Mouse (Mus musculus) erythroblast, adult 5-6 weeks (primary cell): ENCODE data around the gene Klhdc8b. TPM values are rescaled to one million over a fixed set of nuclear protein-coding genes. Genes with fewer than 3 reads are reported as not detected.

Source experiments
- ATAC-seq: replicated peaks from 2 replicates; pipeline ENCODE4 v1.8.0; 2016; ENCODE audit warnings: moderate number of reproducible peaks, mild to moderate bottlenecking, moderate TSS enrichment, inconsistent platforms; ENCODE audit not compliant: poor library complexity, low FRiP score, severe bottlenecking
- total RNA-seq, 2 experiments: library from RNA; stranded (forward) in 1 of 2; stranded (reverse) in 1 of 2; fragments of 150-400 nt in 1 of 2; fragments of 200-764, 138-1000 nt in 1 of 2; gene quantifications; 2 replicates each; pipeline versions ENCODE4 v1.2.3 to v1.2.4; 2015 to 2017; ENCODE audit warnings: low replicate concordance in 2 of 2

The Klhdc8b gene
- total RNA-seq, 2 experiments from 2014 or later = 0.77 to 4.3 TPM

DNA sequence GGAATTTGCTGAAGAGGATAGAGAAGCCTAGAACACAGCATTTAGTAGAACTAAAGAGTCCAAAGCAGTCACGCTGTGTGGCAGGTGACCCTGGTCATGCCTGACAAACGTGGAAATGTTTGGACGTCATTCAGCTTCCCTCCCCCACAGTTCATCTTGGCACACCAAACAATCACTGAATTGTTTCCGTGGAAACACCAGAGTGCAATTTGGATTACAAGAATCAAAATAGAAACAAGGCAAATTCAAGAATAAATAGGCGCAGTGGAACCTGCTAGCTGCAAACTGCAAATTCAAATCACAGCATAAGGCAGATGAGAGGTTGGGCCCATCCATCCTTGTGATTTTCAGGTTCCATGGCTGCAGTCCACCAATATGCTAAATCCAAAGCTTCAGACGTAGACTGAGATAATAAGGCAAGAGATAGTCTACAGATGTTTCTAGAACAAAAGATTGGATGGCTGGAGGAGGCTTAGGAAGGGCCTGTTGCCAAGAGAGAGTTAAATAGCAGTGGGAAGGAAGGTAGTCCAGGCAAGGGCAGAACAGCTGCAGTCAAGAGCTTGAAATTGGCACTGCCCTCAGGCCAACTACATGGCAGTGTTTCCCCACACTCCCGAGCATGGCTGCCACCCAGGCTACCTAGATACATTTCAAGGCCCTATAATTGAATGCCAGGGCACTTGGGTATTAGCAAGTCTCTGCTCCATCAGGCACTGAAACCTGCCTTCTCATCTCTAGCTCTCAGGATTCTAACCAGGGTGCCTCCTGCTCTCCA, 60.0 kb downstream of the Klhdc8b start:
- ATAC-seq = no peak

GRCm38 (mm10) chr9:108398324-108398723, 63.1 kb downstream of the Klhdc8b start:
- no peak for ATAC-seq

Other genes with a start within 250 kb of the Klhdc8b start
- gene Dag1, start 197.6 kb downstream of the Klhdc8b start, total RNA-seq (2015; ENCODE audit: low replicate concordance) = 1.7 and 6.7 TPM in 2 replicates
- gene Dag1, start 197.6 kb downstream of the Klhdc8b start, total RNA-seq (2017; ENCODE audit: low replicate concordance) = 1.7 TPM in 2 replicates
- gene Nicn1, start 171.2 kb downstream of the Klhdc8b start, total RNA-seq (2015; ENCODE audit: low replicate concordance) = 0.58 TPM in 1 of 2 replicates, not detected in the other
- gene Nicn1, start 171.2 kb downstream of the Klhdc8b start, total RNA-seq (2017; ENCODE audit: low replicate concordance) = 1.0 TPM in 1 of 2 replicates, not detected in the other
- gene Amt, start 164.7 kb downstream of the Klhdc8b start, total RNA-seq (2015; ENCODE audit: low replicate concordance) = not detected in 2 replicates
- 0.51 TPM in 1 of 2 replicates, not detected in the other for gene Amt, start 164.7 kb downstream of the Klhdc8b start, total RNA-seq (2017; ENCODE audit: low replicate concordance)
- 149 and 157 TPM in 2 replicates for gene Rhoa, start 155.5 kb downstream of the Klhdc8b start, total RNA-seq (2015; ENCODE audit: low replicate concordance)
- gene Rhoa, start 155.5 kb downstream of the Klhdc8b start, total RNA-seq (2017; ENCODE audit: low replicate concordance) = 238 and 268 TPM in 2 replicates
- 6.1 and 9.2 TPM in 2 replicates for gene Tcta, start 155.4 kb downstream of the Klhdc8b start, total RNA-seq (2015; ENCODE audit: low replicate concordance)
- 4.1 and 4.5 TPM in 2 replicates for gene Tcta, start 155.4 kb downstream of the Klhdc8b start, total RNA-seq (2017; ENCODE audit: low replicate concordance)
- gene Gpx1, start 122.7 kb downstream of the Klhdc8b start, total RNA-seq (2015; ENCODE audit: low replicate concordance) = 5,168 and 5,395 TPM in 2 replicates
- 4,534 and 5,176 TPM in 2 replicates for gene Gpx1, start 122.7 kb downstream of the Klhdc8b start, total RNA-seq (2017; ENCODE audit: low replicate concordance)
- gene Usp4, start 113.7 kb downstream of the Klhdc8b start, total RNA-seq (2015; ENCODE audit: low replicate concordance) = 158 and 217 TPM in 2 replicates
- gene Usp4, start 113.7 kb downstream of the Klhdc8b start, total RNA-seq (2017; ENCODE audit: low replicate concordance) = 141 and 164 TPM in 2 replicates
- gene 1700102P08Rik, start 68.8 kb downstream of the Klhdc8b start, total RNA-seq (2015; ENCODE audit: low replicate concordance) = 7.3 and 8.6 TPM in 2 replicates
- 10.5 and 11.6 TPM in 2 replicates for gene 1700102P08Rik, start 68.8 kb downstream of the Klhdc8b start, total RNA-seq (2017; ENCODE audit: low replicate concordance)
- not detected in 2 replicates for gene Ccdc36, start 33.1 kb downstream of the Klhdc8b start, total RNA-seq (2015; ENCODE audit: low replicate concordance)
- not detected in 2 replicates for gene Ccdc36, start 33.1 kb downstream of the Klhdc8b start, total RNA-seq (2017; ENCODE audit: low replicate concordance)
- not detected in 2 replicates for gene BC048562, start 25.1 kb downstream of the Klhdc8b start, total RNA-seq (2015; ENCODE audit: low replicate concordance)
- not detected in 2 replicates for gene BC048562, start 25.1 kb downstream of the Klhdc8b start, total RNA-seq (2017; ENCODE audit: low replicate concordance)
- gene Ccdc71, start 1.1 kb downstream of the Klhdc8b start, total RNA-seq (2015; ENCODE audit: low replicate concordance) = 6.1 and 21.7 TPM in 2 replicates
- gene Ccdc71, start 1.1 kb downstream of the Klhdc8b start, total RNA-seq (2017; ENCODE audit: low replicate concordance) = 1.5 and 5.8 TPM in 2 replicates
- gene Lamb2, start 18.2 kb upstream of the Klhdc8b start, total RNA-seq (2015; ENCODE audit: low replicate concordance) = not detected in 2 replicates
- not detected in 2 replicates for gene Lamb2, start 18.2 kb upstream of the Klhdc8b start, total RNA-seq (2017; ENCODE audit: low replicate concordance)
- gene Usp19, start 29.0 kb upstream of the Klhdc8b start, total RNA-seq (2015; ENCODE audit: low replicate concordance) = 57.9 and 59.6 TPM in 2 replicates
- 80.2 and 94.7 TPM in 2 replicates for gene Usp19, start 29.0 kb upstream of the Klhdc8b start, total RNA-seq (2017; ENCODE audit: low replicate concordance)
- 18.6 and 69.2 TPM in 2 replicates for gene Qars, start 46.1 kb upstream of the Klhdc8b start, total RNA-seq (2015; ENCODE audit: low replicate concordance)
- 54.2 and 64.6 TPM in 2 replicates for gene Qars, start 46.1 kb upstream of the Klhdc8b start, total RNA-seq (2017; ENCODE audit: low replicate concordance)
- 26.9 and 40.5 TPM in 2 replicates for gene Qrich1, start 55.2 kb upstream of the Klhdc8b start, total RNA-seq (2015; ENCODE audit: low replicate concordance)
- gene Qrich1, start 55.2 kb upstream of the Klhdc8b start, total RNA-seq (2017; ENCODE audit: low replicate concordance) = 55.7 and 59.0 TPM in 2 replicates
- 64.2 and 120 TPM in 2 replicates for gene Impdh2, start 98.7 kb upstream of the Klhdc8b start, total RNA-seq (2015; ENCODE audit: low replicate concordance)
- 50.0 and 52.2 TPM in 2 replicates for gene Impdh2, start 98.7 kb upstream of the Klhdc8b start, total RNA-seq (2017; ENCODE audit: low replicate concordance)
- gene Ndufaf3, start 105.9 kb upstream of the Klhdc8b start, total RNA-seq (2015; ENCODE audit: low replicate concordance) = 8.3 and 15.9 TPM in 2 replicates
- 3.1 and 4.2 TPM in 2 replicates for gene Ndufaf3, start 105.9 kb upstream of the Klhdc8b start, total RNA-seq (2017; ENCODE audit: low replicate concordance)
- gene Dalrd3, start 108.3 kb upstream of the Klhdc8b start, total RNA-seq (2015; ENCODE audit: low replicate concordance) = 26.8 and 47.5 TPM in 2 replicates
- 10.3 and 11.4 TPM in 2 replicates for gene Dalrd3, start 108.3 kb upstream of the Klhdc8b start, total RNA-seq (2017; ENCODE audit: low replicate concordance)
- gene Wdr6, start 117.2 kb upstream of the Klhdc8b start, total RNA-seq (2015; ENCODE audit: low replicate concordance) = 2.1 and 4.0 TPM in 2 replicates
- 1.5 and 1.7 TPM in 2 replicates for gene Wdr6, start 117.2 kb upstream of the Klhdc8b start, total RNA-seq (2017; ENCODE audit: low replicate concordance)
- not detected in 2 replicates for gene P4htm, start 136.1 kb upstream of the Klhdc8b start, total RNA-seq (2015; ENCODE audit: low replicate concordance)
- 1.8 TPM in 1 of 2 replicates, not detected in the other for gene P4htm, start 136.1 kb upstream of the Klhdc8b start, total RNA-seq (2017; ENCODE audit: low replicate concordance)
- gene Arih2, start 187.8 kb upstream of the Klhdc8b start, total RNA-seq (2015; ENCODE audit: low replicate concordance) = 36.6 and 115 TPM in 2 replicates
- gene Arih2, start 187.8 kb upstream of the Klhdc8b start, total RNA-seq (2017; ENCODE audit: low replicate concordance) = 83.3 and 101 TPM in 2 replicates
- gene Slc25a20, start 200.5 kb upstream of the Klhdc8b start, total RNA-seq (2015; ENCODE audit: low replicate concordance) = 4.2 and 6.5 TPM in 2 replicates
- 2.2 and 4.9 TPM in 2 replicates for gene Slc25a20, start 200.5 kb upstream of the Klhdc8b start, total RNA-seq (2017; ENCODE audit: low replicate concordance)
- gene Prkar2a, start 227.7 kb upstream of the Klhdc8b start, total RNA-seq (2015; ENCODE audit: low replicate concordance) = 2.9 and 5.9 TPM in 2 replicates
- gene Prkar2a, start 227.7 kb upstream of the Klhdc8b start, total RNA-seq (2017; ENCODE audit: low replicate concordance) = 1.4 and 3.1 TPM in 2 replicates